Mouse (Mus musculus) forebrain, embryonic 14.5 days (tissue): ENCODE results near the gene Bnip3. TPM values are rescaled to one million over a fixed set of nuclear protein-coding genes. Genes with fewer than 3 reads are reported as not detected.

Source experiments
- ATAC-seq: fragments of 200-750 bp; cut with Nextera tagmentation; 2 replicates; pipeline ENCODE4 v1.8.0; 2017; ENCODE audit warnings: mild to moderate bottlenecking, moderate library complexity
- DNase-seq: peaks from one replicate; pipeline ENCODE4 v3.0.0-alpha.2; 2015; ENCODE audit warnings: low spot score
- H3K27ac ChIP-seq: fragments of 300-500 bp; sonication (generic); 2 replicates; pipeline ENCODE4 v1.5.1; 2014; ENCODE audit warnings: low read depth, mild to moderate bottlenecking, control low read depth, low read length, moderate library complexity
- H3K27me3 ChIP-seq: fragments of 300-500 bp; sonication (generic); replicated peaks from 2 replicates; pipeline ENCODE4 v1.6.1; 2014; ENCODE audit warnings: low read length, control low read depth, mixed read lengths; ENCODE audit not compliant: control insufficient read depth, insufficient read depth
- H3K36me3 ChIP-seq: fragments of 300-500 bp; sonication (generic); 2 replicates; pipeline ENCODE4 v1.6.1; 2014; ENCODE audit warnings: low read length, control low read depth; ENCODE audit not compliant: control insufficient read depth, insufficient read depth
- H3K4me1 ChIP-seq: fragments of 300-500 bp; sonication (generic); 2 replicates; pipeline ENCODE4 v1.6.1; 2014; ENCODE audit warnings: antibody characterized with exemption, low read length, control low read depth; ENCODE audit not compliant: control insufficient read depth, insufficient read depth
- H3K4me2 ChIP-seq: fragments of 300-500 bp; sonication (generic); 2 replicates; pipeline ENCODE4 v1.6.1; 2014; ENCODE audit warnings: mild to moderate bottlenecking, control low read depth, low read length
- H3K4me3 ChIP-seq: fragments of 300-500 bp; sonication (generic); 2 replicates; pipeline ENCODE4 v1.5.1; 2014; ENCODE audit warnings: low read depth, low read length, control low read depth
- H3K9ac ChIP-seq: fragments of 300-500 bp; sonication (generic); 2 replicates; pipeline ENCODE4 v1.6.1; 2014; ENCODE audit warnings: mild to moderate bottlenecking, low read length, control low read depth, moderate library complexity
- H3K9me3 ChIP-seq: fragments of 300-500 bp; sonication (generic); replicated peaks from 2 replicates; pipeline ENCODE4 v1.6.1; 2016; ENCODE audit warnings: low read length, control low read depth, mixed read lengths; ENCODE audit not compliant: control insufficient read depth
- WGBS: fragments of 180-500 bp; shearing (Covaris S2); extraction: QIAGEN DNeasy Blood & Tissue Kit; methylation state at CpG from one replicate; pipeline ENCODE4 v1.1.7; 2014; 5-methylcytosine and 5-hydroxymethylcytosine counted together
- polyA plus RNA-seq: library from polyadenylated mRNA; unstranded; fragments of >200 nt; fragmentation: Nextera tagmentation; extraction: Ambion mirVana; gene quantifications from 2 replicates; pipeline ENCODE4 v1.2.1, GENCODE M21; 2014

Gene Bnip3
- polyA plus RNA-seq, 1 experiment from 2014 or later: 84.9 TPM

GRCm38 (mm10) chr7:138913616-138914015 is 4.3 kb upstream of the Bnip3 start:
- H3K27ac ChIP-seq: no peak overlapping the region
- ATAC-seq: no peak
- no peak overlapping the region for H3K4me2 ChIP-seq
- no peaks in the 10 kb centered on the region for H3K36me3 ChIP-seq
- WGBS: 80% methylated on average over 3 of the region's 3 CpGs
- H3K9ac ChIP-seq: no peak overlapping the region
- H3K4me1 ChIP-seq: 0 out of 2 replicates have a peak, but pooled peaks cover 5% of the 10 kb centered on the region
- no peaks in the 10 kb centered on the region for H3K9me3 ChIP-seq
- DNase-seq: no peak
- H3K27me3 ChIP-seq: no peaks in the 10 kb centered on the region; the same call in 1 of the 2 replicates
- no peak overlapping the region for H3K4me3 ChIP-seq

GRCm38 (mm10) chr7:138910193-138910562 is 859 bp upstream of the Bnip3 start:
- Histone ChIP-seq H3K4me1 (peaks cover 11% of the 10 kb centered on the region; the same call in 1 of the 2 replicates), H3K9me3 (no peaks in the 10 kb centered on the region), H3K9ac (peak overlapping the region; percentile 80), H3K27me3 (no peaks in the 10 kb centered on the region; the same call in 1 of the 2 replicates), H3K4me2 (peak overlapping the region; percentile 59), H3K36me3 (no peaks in the 10 kb centered on the region), H3K27ac (no peak overlapping the region), H3K4me3 (peak overlapping the region; percentile 81)
- DNase-seq: no peak
- ATAC-seq: no peak
- 24% methylated on average over 7 of the region's 7 CpGs for WGBS

GRCm38 (mm10) chr7:138908768-138909276 is 497 bp downstream of the Bnip3 start:
- Histone ChIP-seq H3K27me3 (no peaks in the 10 kb centered on the region; the same call in 1 of the 2 replicates), H3K4me1 (peaks cover 11% of the 10 kb centered on the region; the same call in 1 of the 2 replicates), H3K9ac (peak overlapping the region; percentile 80), H3K27ac (no peak overlapping the region; the same call in 1 of the 2 replicates), H3K4me2 (peak overlapping the region; percentile 59), H3K4me3 (peak overlapping the region; percentile 81), H3K9me3 (no peaks in the 10 kb centered on the region), H3K36me3 (no peaks in the 10 kb centered on the region)
- peak; percentile 27 for DNase-seq
- 8% methylated on average over 10 of the region's 10 CpGs for WGBS
- ATAC-seq: no peak

GRCm38 (mm10) chr7:138907976-138908375 is 1.3 kb downstream of the Bnip3 start:
- 59% methylated on average over 5 of the region's 5 CpGs for WGBS
- no peaks in the 10 kb centered on the region for H3K9me3 ChIP-seq
- no peak for ATAC-seq
- no peak overlapping the region for H3K27ac ChIP-seq
- 0 out of 2 replicates have a peak overlapping the region, but pooled peaks have one; percentile 8 for H3K9ac ChIP-seq
- no peaks in the 10 kb centered on the region; the same call in 1 of the 2 replicates for H3K27me3 ChIP-seq
- no peak for DNase-seq
- peak overlapping the region; percentile 9; the same call in 1 of the 2 replicates for H3K4me2 ChIP-seq
- H3K4me1 ChIP-seq: peaks cover 11% of the 10 kb centered on the region; the same call in 1 of the 2 replicates
- H3K4me3 ChIP-seq: no peak overlapping the region; the same call in 1 of the 2 replicates
- H3K36me3 ChIP-seq: no peaks in the 10 kb centered on the region

GRCm38 (mm10) chr7:138907043-138907442 is 2.3 kb downstream of the Bnip3 start:
- H3K36me3 ChIP-seq: no peaks in the 10 kb centered on the region
- H3K4me3 ChIP-seq: no peak overlapping the region
- H3K27me3 ChIP-seq: no peaks in the 10 kb centered on the region; the same call in 1 of the 2 replicates
- ATAC-seq (no peak), DNase-seq (peak; percentile 14)
- peaks cover 11% of the 10 kb centered on the region; the same call in 1 of the 2 replicates for H3K4me1 ChIP-seq
- H3K9me3 ChIP-seq: no peaks in the 10 kb centered on the region
- 13% methylated on average over 7 of the region's 7 CpGs for WGBS
- H3K4me2 ChIP-seq: peak overlapping the region; percentile 10; the same call in 1 of the 2 replicates
- no peak overlapping the region for H3K27ac ChIP-seq
- peak overlapping the region; percentile 21; the same call in 1 of the 2 replicates for H3K9ac ChIP-seq

GRCm38 (mm10) chr7:138906441-138906840 is 2.9 kb downstream of the Bnip3 start:
- WGBS: 91% methylated on average over 1 of the region's 1 CpGs
- Histone ChIP-seq H3K27ac (no peak overlapping the region), H3K4me2 (0 out of 2 replicates have a peak overlapping the region, but pooled peaks have one; percentile 10), H3K4me1 (peaks cover 11% of the 10 kb centered on the region; the same call in 1 of the 2 replicates), H3K9ac (peak overlapping the region; percentile 21; the same call in 1 of the 2 replicates), H3K9me3 (no peaks in the 10 kb centered on the region), H3K27me3 (no peaks in the 10 kb centered on the region; the same call in 1 of the 2 replicates), H3K4me3 (no peak overlapping the region), H3K36me3 (no peaks in the 10 kb centered on the region)
- ATAC-seq (no peak), DNase-seq (no peak)

- H3K27me3 ChIP-seq: no peaks in the 10 kb centered on the region; the same call in 1 of the 2 replicates
Observed at GRCm38 (mm10) chr7:138903886-138904435, 5.4 kb downstream of the Bnip3 start.

GRCm38 (mm10) chr7:138898743-138899142 is 10.6 kb downstream of the Bnip3 start:
- no peaks in the 10 kb centered on the region for H3K9me3 ChIP-seq
- DNase-seq (no peak), ATAC-seq (no peak)
- no peaks in the 10 kb centered on the region for H3K4me1 ChIP-seq
- no peak overlapping the region for H3K9ac ChIP-seq
- H3K27me3 ChIP-seq: no peaks in the 10 kb centered on the region; the same call in 1 of the 2 replicates
- H3K4me2 ChIP-seq: no peak overlapping the region
- peaks cover 15% of the 10 kb centered on the region for H3K36me3 ChIP-seq
- WGBS: 78% methylated on average over 4 of the region's 4 CpGs
- no peak overlapping the region for H3K4me3 ChIP-seq
- no peak overlapping the region for H3K27ac ChIP-seq

More at GRCm38 (mm10) chr7:138903886-138904435, 5.4 kb downstream of the Bnip3 start:
- no peak for ATAC-seq
- H3K4me1 ChIP-seq: peaks cover 8% of the 10 kb centered on the region; the same call in 1 of the 2 replicates
- WGBS: 89% methylated on average over 7 of the region's 7 CpGs
- DNase-seq: no peak
- no peak overlapping the region for H3K4me3 ChIP-seq
- no peaks in the 10 kb centered on the region for H3K9me3 ChIP-seq
- no peak overlapping the region for H3K9ac ChIP-seq
- no peak overlapping the region for H3K4me2 ChIP-seq
- no peaks in the 10 kb centered on the region for H3K36me3 ChIP-seq
- no peak overlapping the region for H3K27ac ChIP-seq

GRCm38 (mm10) chr7:138898122-138898521 is 11.2 kb downstream of the Bnip3 start:
- no peak overlapping the region for H3K9ac ChIP-seq
- no peak overlapping the region for H3K27ac ChIP-seq
- no peak for DNase-seq
- no peaks in the 10 kb centered on the region for H3K9me3 ChIP-seq
- no peaks in the 10 kb centered on the region for H3K4me1 ChIP-seq
- no peak overlapping the region for H3K4me3 ChIP-seq
- 80% methylated on average over 2 of the region's 2 CpGs for WGBS
- peaks cover 19% of the 10 kb centered on the region for H3K36me3 ChIP-seq
- H3K4me2 ChIP-seq: no peak overlapping the region
- no peaks in the 10 kb centered on the region; the same call in 1 of the 2 replicates for H3K27me3 ChIP-seq
- no peak for ATAC-seq
